Mouse (Mus musculus) MEL (cell line): Measurements from ENCODE around the gene Il11ra1.
"Not testable (repeated sequence)": the region's sequence is repeated elsewhere in the genome, so short reads cannot be mapped to it uniquely, and the experiment has no call there.

Source experiments
- CTCF ChIP-seq, 3 experiments: IDR thresholded peaks in 2 of 3; conservative IDR thresholded peaks in 1 of 3; 2 replicates each; pipeline ENCODE4 v1.5.1; 2011 to 2012; ENCODE audit warnings: low read length in 3 of 3, low read depth in 2 of 3, mild to moderate bottlenecking in 2 of 3, improper control_type of control experiment in 1 of 3, inconsistent platforms in 1 of 3, mixed read lengths in 1 of 3, moderate library complexity in 1 of 3; ENCODE audit not compliant: control insufficient read depth in 1 of 3, insufficient read depth in 1 of 3, poor library complexity in 1 of 3, severe bottlenecking in 1 of 3
- EP300 ChIP-seq, 2 experiments: IDR thresholded peaks; 2 replicates each; pipeline ENCODE4 v1.6.1; 2011; ENCODE audit warnings: improper control_type of control experiment in 2 of 2, low read length in 2 of 2, low read depth in 1 of 2, mild to moderate bottlenecking in 1 of 2
- HCFC1 ChIP-seq: IDR thresholded peaks from 2 replicates; pipeline ENCODE4 v1.6.1; 2012; ENCODE audit warnings: low read depth, mild to moderate bottlenecking, inconsistent platforms, low read length, improper control_type of control experiment, moderate library complexity
- POLR2A ChIP-seq, 2 experiments: IDR thresholded peaks; 2 replicates each; pipeline ENCODE4 v1.6.1; 2011 to 2012; ENCODE audit warnings: low read length in 2 of 2, mild to moderate bottlenecking in 2 of 2, control low read depth in 1 of 2, improper control_type of control experiment in 1 of 2, low read depth in 1 of 2, moderate library complexity in 1 of 2; ENCODE audit not compliant: control insufficient read depth in 1 of 2, insufficient read depth in 1 of 2, poor library complexity in 1 of 2
- TAL1 ChIP-seq: IDR thresholded peaks from 2 replicates; pipeline ENCODE4 v1.6.1; 2012; ENCODE audit warnings: mild to moderate bottlenecking, inconsistent platforms, low read length, moderate library complexity, mixed read lengths
- TBP ChIP-seq: IDR thresholded peaks from 2 replicates; pipeline ENCODE4 v1.8.0; 2011; ENCODE audit warnings: low read depth, low read length, improper control_type of control experiment
- TCF12 ChIP-seq: IDR thresholded peaks from 2 replicates; pipeline ENCODE4 v1.6.1; 2014; ENCODE audit warnings: low read depth, mild to moderate bottlenecking, inconsistent platforms, low read length, improper control_type of control experiment, moderate library complexity

GRCm38 (mm10) chr4:41684131-41684930 lies 15.5 kb upstream of the Il11ra1 start:
- not testable (repeated sequence) for TF ChIP-seq EP300 (IDR thresholded peaks at IDR 0.05; ENCODE audit: low read depth in 1 of 2, low read length in 2 of 2); HCFC1; POLR2A (IDR thresholded peaks at IDR 0.05; ENCODE audit: control insufficient read depth in 1 of 2, insufficient read depth in 1 of 2, low read depth in 1 of 2, low read length in 2 of 2, poor library complexity in 1 of 2); CTCF (IDR thresholded peaks at IDR 0.05 in 2 of 3, conservative IDR thresholded peaks at IDR 0.05 in 1 of 3; ENCODE audit: control insufficient read depth in 1 of 3, insufficient read depth in 1 of 3, low read depth in 2 of 3, low read length in 3 of 3, poor library complexity in 1 of 3, severe bottlenecking in 1 of 3); TAL1; TBP; TCF12
